Mouse (Mus musculus) cerebellum, postnatal 10 days (tissue): ENCODE measurements at regions not wholly inside any gene's neighbourhood (a gene's known extent, or its start where the extent isn't known, plus 50 kb on each side); places are given as distances from the start of the nearest gene placed in this dataset.
"Not testable (repeated sequence)": the region's sequence is repeated elsewhere in the genome, so short reads cannot be mapped to it uniquely, and the experiment has no call there.

ENCODE experiments used
- DNase-seq, 2 experiments: peaks; one replicate each; pipeline ENCODE4 v3.0.0; 2021; ENCODE audit warnings: mixed read lengths in 2 of 2

GRCm38 (mm10) chr1:103986867-103987266 lies 781.5 kb upstream of the Cdh20 start:
- peak; percentile 47 to 63 for DNase-seq

- DNase-seq: not testable (repeated sequence)
Measured at GRCm38 (mm10) chr1:104002906-104003305, 765.4 kb upstream of the Cdh20 start.

GRCm38 (mm10) chr1:104029670-104030069 lies 738.7 kb upstream of the Cdh20 start:
- DNase-seq: no peak

- DNase-seq: no peak
Measured at GRCm38 (mm10) chr1:104048440-104048839, 719.9 kb upstream of the Cdh20 start.

GRCm38 (mm10) chr1:104049169-104049948 lies 719.0 kb upstream of the Cdh20 start:
- no peak for DNase-seq
